Mouse (Mus musculus): ENCODE data around the gene Clca3a1. TPM values are rescaled to one million over a fixed set of nuclear protein-coding genes. Genes with fewer than 3 reads are reported as not detected.
"Not testable (repeated sequence)": the region's sequence is repeated elsewhere in the genome, so short reads cannot be mapped to it uniquely, and the experiment has no call there.

The Clca3a1 gene
- 1 to 10 TPM in 1 of 2 experiments, under 1 TPM in 1; 0.76 to 1.0 TPM for total RNA-seq (2021)
- 0.96 and 0.97 TPM in 2 replicates for polyA plus RNA-seq (2012; rRNA removed)
- long read RNA-seq = 0 reads

- no peak within 1 kb of the TSS for H3K9ac ChIP-seq (ENCODE audit: low read depth, low read length)
- H3K27me3 ChIP-seq (ENCODE audit: control insufficient read depth, insufficient read depth, low read length) = no peaks in the 10 kb centered on the region
- no peak for DNase-seq
- TF ChIP-seq EP300 (IDR thresholded peaks at IDR 0.05; ENCODE audit: insufficient read depth, low read depth, low read length) (no peak), POLR2A (IDR thresholded peaks at IDR 0.05; ENCODE audit: insufficient read depth, low read depth, low read length) (no peak), CTCF (IDR thresholded peaks at IDR 0.05) (no peak)
- no peaks in the 10 kb centered on the region for H3K79me2 ChIP-seq (replicated peaks; ENCODE audit: control insufficient read depth, insufficient read depth, low read length)
- H3K27ac ChIP-seq = no peak within 1 kb of the TSS
- no peaks in the 10 kb centered on the region for H3K36me3 ChIP-seq (ENCODE audit: control insufficient read depth, insufficient read depth, low read length)
- H3K4me3 ChIP-seq = no peak within 1 kb of the TSS
- peaks cover 1% of the 10 kb centered on the region; the same call in 1 of the 2 replicates for H3K4me1 ChIP-seq (ENCODE audit: control insufficient read depth, insufficient read depth, low read length)
- intact Hi-C loops (cut with DNase I) = no loop called here
- WGBS = 29% methylated on average over 11 of the region's 11 CpGs
Measured at GRCm38 (mm10) chr3:144760592-144761309, at the start of gene Clca3a1. TSS of gene Clca3a1 (minus strand) at chr3:144760977.

- H3K79me2 ChIP-seq (replicated peaks; ENCODE audit: control insufficient read depth, insufficient read depth, low read length); H3K27me3 ChIP-seq (ENCODE audit: control insufficient read depth, insufficient read depth, low read length); H3K9ac ChIP-seq (ENCODE audit: low read depth, low read length); H3K36me3 ChIP-seq (ENCODE audit: control insufficient read depth, insufficient read depth, low read length); intact Hi-C loops (cut with DNase I); H3K4me3 ChIP-seq; DNase-seq; H3K4me1 ChIP-seq (ENCODE audit: control insufficient read depth, insufficient read depth, low read length); H3K27ac ChIP-seq: not testable (repeated sequence)
- 59% methylated on average over 15 of the region's 17 CpGs for WGBS
Measured at GRCm38 (mm10) chr3:144808153-144808925, 47.6 kb upstream of the Clca3a1 start.

GRCm38 (mm10) chr3:144806626-144807025, 45.8 kb upstream of the Clca3a1 start:
- H3K27ac ChIP-seq; H3K79me2 ChIP-seq (replicated peaks; ENCODE audit: control insufficient read depth, insufficient read depth, low read length); H3K27me3 ChIP-seq (ENCODE audit: control insufficient read depth, insufficient read depth, low read length); H3K36me3 ChIP-seq (ENCODE audit: control insufficient read depth, insufficient read depth, low read length); intact Hi-C loops (cut with DNase I); H3K4me1 ChIP-seq (ENCODE audit: control insufficient read depth, insufficient read depth, low read length); H3K4me3 ChIP-seq; H3K9ac ChIP-seq (ENCODE audit: low read depth, low read length); DNase-seq: not testable (repeated sequence)
- WGBS = 59% methylated on average over 2 of the region's 2 CpGs

- no peaks in the 10 kb centered on the region for H3K79me2 ChIP-seq (replicated peaks; ENCODE audit: control insufficient read depth, insufficient read depth, low read length)
- TF ChIP-seq CTCF (IDR thresholded peaks at IDR 0.05) (peak; percentile 50), EP300 (IDR thresholded peaks at IDR 0.05; ENCODE audit: insufficient read depth, low read depth, low read length) (no peak)
- no peaks in the 10 kb centered on the region for H3K36me3 ChIP-seq (ENCODE audit: control insufficient read depth, insufficient read depth, low read length)
- no peak overlapping the region for H3K27ac ChIP-seq
- intact Hi-C loops (cut with DNase I) = no loop called here
- H3K4me3 ChIP-seq = no peak overlapping the region
- no peak overlapping the region for H3K9ac ChIP-seq (ENCODE audit: low read depth, low read length)
- H3K27me3 ChIP-seq (ENCODE audit: control insufficient read depth, insufficient read depth, low read length) = no peaks in the 10 kb centered on the region
- peak in 1 of 2 experiments; percentile 22 for DNase-seq
- 36% methylated on average over 8 of the region's 8 CpGs for WGBS
- no peaks in the 10 kb centered on the region for H3K4me1 ChIP-seq (ENCODE audit: control insufficient read depth, insufficient read depth, low read length)
Measured at GRCm38 (mm10) chr3:144801861-144802260, 41.1 kb upstream of the Clca3a1 start.

GRCm38 (mm10) chr3:144785181-144786148, 24.7 kb upstream of the Clca3a1 start:
- TF ChIP-seq POLR2A (IDR thresholded peaks at IDR 0.05; ENCODE audit: insufficient read depth, low read depth, low read length) (no peak), CTCF (IDR thresholded peaks at IDR 0.05) (no peak), EP300 (IDR thresholded peaks at IDR 0.05; ENCODE audit: insufficient read depth, low read depth, low read length) (no peak)
- Histone ChIP-seq H3K4me3 (no peak overlapping the region), H3K79me2 (replicated peaks; ENCODE audit: control insufficient read depth, insufficient read depth, low read length) (no peaks in the 10 kb centered on the region), H3K4me1 (ENCODE audit: control insufficient read depth, insufficient read depth, low read length) (no peaks in the 10 kb centered on the region), H3K36me3 (ENCODE audit: control insufficient read depth, insufficient read depth, low read length) (no peaks in the 10 kb centered on the region), H3K27me3 (ENCODE audit: control insufficient read depth, insufficient read depth, low read length) (no peaks in the 10 kb centered on the region), H3K9ac (ENCODE audit: low read depth, low read length) (no peak overlapping the region), H3K27ac (no peak overlapping the region)
- 77% methylated on average over 11 of the region's 11 CpGs for WGBS
- intact Hi-C loops (cut with DNase I) = loop anchor here (2.0 kb wide), 1 partner anchor 65 kb away; the partner anchor contains the start of gene Sh3glb1
- DNase-seq = no peak
